Mouse (Mus musculus): Measurements from ENCODE around the gene Gmppa.

Gmppa gene

GRCm38 (mm10) chr1:75435475-75436328 is at the start of gene Gmppa:
Gene Gmppa (plus strand): TSS chr1:75435930.
- DNase-seq = peak; percentile 86

GRCm38 (mm10) chr1:75386149-75386548 is 49.6 kb upstream of the Gmppa start:
- no peak for DNase-seq

GRCm38 (mm10) chr1:75387469-75387928 is 48.2 kb upstream of the Gmppa start:
- DNase-seq = no peak

GRCm38 (mm10) chr1:75387929-75388897 is 47.5 kb upstream of the Gmppa start:
- no peak for DNase-seq

- no peak for DNase-seq
Measured at GRCm38 (mm10) chr1:75388898-75389515, 46.7 kb upstream of the Gmppa start.

- no peak for DNase-seq
Measured at GRCm38 (mm10) chr1:75393139-75393538, 42.6 kb upstream of the Gmppa start.

- DNase-seq = no peak
Measured at GRCm38 (mm10) chr1:75393846-75394245, 41.9 kb upstream of the Gmppa start.

GRCm38 (mm10) chr1:75398761-75399402 is 36.8 kb upstream of the Gmppa start:
- DNase-seq = peak; percentile 89

- DNase-seq = no peak
Measured at GRCm38 (mm10) chr1:75399755-75400492, 35.8 kb upstream of the Gmppa start.

GRCm38 (mm10) chr1:75400493-75401115 is 35.1 kb upstream of the Gmppa start:
- DNase-seq = no peak

GRCm38 (mm10) chr1:75405547-75405946 is 30.2 kb upstream of the Gmppa start:
- DNase-seq = no peak

- DNase-seq = no peak
Measured at GRCm38 (mm10) chr1:75406173-75406572, 29.6 kb upstream of the Gmppa start.

- DNase-seq = no peak
Measured at GRCm38 (mm10) chr1:75407056-75407455, 28.7 kb upstream of the Gmppa start.

GRCm38 (mm10) chr1:75408210-75408609 is 27.5 kb upstream of the Gmppa start:
- no peak for DNase-seq

GRCm38 (mm10) chr1:75409950-75410349 is 25.8 kb upstream of the Gmppa start:
- no peak for DNase-seq

- no peak for DNase-seq
Measured at GRCm38 (mm10) chr1:75412196-75412595, 23.5 kb upstream of the Gmppa start.

GRCm38 (mm10) chr1:75413749-75414148 is 22.0 kb upstream of the Gmppa start:
- DNase-seq = peak; percentile 19

- no peak for DNase-seq
Measured at GRCm38 (mm10) chr1:75421794-75422193, 13.9 kb upstream of the Gmppa start.

GRCm38 (mm10) chr1:75422216-75422822 is 13.4 kb upstream of the Gmppa start:
- DNase-seq = no peak

GRCm38 (mm10) chr1:75422823-75423471 is 12.8 kb upstream of the Gmppa start:
- no peak for DNase-seq
